Mouse (Mus musculus): ENCODE measurements around the gene Kansl1. TPM values are rescaled to one million over a fixed set of nuclear protein-coding genes. Genes with fewer than 3 reads are reported as not detected.

Gene Kansl1
- polyA plus RNA-seq, 1 experiment, result 94.2 TPM

DNA sequence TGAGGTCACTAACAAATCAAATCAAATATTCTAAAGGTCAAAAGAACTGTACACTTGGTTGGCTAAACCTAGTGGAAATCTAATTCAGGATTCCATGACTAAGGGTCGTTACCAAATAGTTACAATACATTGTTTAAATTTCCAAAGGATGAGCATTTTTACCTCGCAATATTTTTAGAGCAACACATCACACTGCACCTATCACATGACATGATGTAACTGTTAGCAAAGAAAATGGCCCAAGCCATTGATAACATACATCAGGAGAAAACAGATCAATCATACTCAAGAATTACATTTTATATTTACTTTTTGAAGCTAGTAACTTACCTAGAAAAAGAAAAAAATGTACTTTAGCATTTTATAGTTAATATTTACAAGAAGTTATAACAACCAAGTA lies 29.0 kb downstream of the Kansl1 start:
- Histone ChIP-seq H3K36me3 (ENCODE audit: control insufficient read depth, insufficient read depth, low read length) (no peaks in the 10 kb centered on the region), H3K4me3 (ENCODE audit: control insufficient read depth, low read depth, low read length) (no peak overlapping the region), H3K27ac (ENCODE audit: control insufficient read depth, insufficient read depth, low read depth, low read length) (no peak overlapping the region), H3K4me1 (ENCODE audit: control insufficient read depth, insufficient read depth, low read length) (peaks cover 3% of the 10 kb centered on the region; the same call in 1 of the 2 replicates), H3K27me3 (ENCODE audit: control insufficient read depth, insufficient read depth, low read length) (no peaks in the 10 kb centered on the region)
- TF ChIP-seq POLR2A (IDR thresholded peaks at IDR 0.05; ENCODE audit: control insufficient read depth, low read depth, low read length) (no peak), CTCF (IDR thresholded peaks at IDR 0.05; ENCODE audit: control insufficient read depth, insufficient read depth, insufficient replicate concordance, low read depth, low read length) (no peak)

DNA sequence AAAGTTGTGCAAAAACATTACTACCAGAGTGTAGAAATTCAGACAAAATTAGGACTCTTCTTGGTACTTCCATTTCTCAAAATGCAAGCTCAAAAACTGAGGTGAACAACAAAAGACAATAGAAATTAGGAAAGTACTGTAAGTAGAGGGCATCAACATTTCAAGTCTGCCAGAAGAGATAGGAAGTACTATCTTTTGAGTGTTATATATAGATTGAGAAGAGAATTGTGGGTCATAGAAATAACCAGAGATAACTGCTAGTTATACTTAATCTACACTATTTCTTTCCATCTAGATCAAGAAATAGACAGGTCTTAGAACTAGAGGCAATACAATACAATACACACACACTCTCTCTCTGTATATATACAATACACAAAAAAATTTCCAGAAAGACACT lies 30.2 kb downstream of the Kansl1 start:
- no peaks in the 10 kb centered on the region for H3K36me3 ChIP-seq (ENCODE audit: control insufficient read depth, insufficient read depth, low read length)
- no peak for TF ChIP-seq CTCF (IDR thresholded peaks at IDR 0.05; ENCODE audit: control insufficient read depth, insufficient read depth, insufficient replicate concordance, low read depth, low read length)
- TF ChIP-seq POLR2A (IDR thresholded peaks at IDR 0.05; ENCODE audit: control insufficient read depth, low read depth, low read length), result no peak
- peaks cover 3% of the 10 kb centered on the region; the same call in 1 of the 2 replicates for H3K4me1 ChIP-seq (ENCODE audit: control insufficient read depth, insufficient read depth, low read length)
- H3K4me3 ChIP-seq (ENCODE audit: control insufficient read depth, low read depth, low read length), result no peak overlapping the region
- no peak overlapping the region for H3K27ac ChIP-seq (ENCODE audit: control insufficient read depth, insufficient read depth, low read depth, low read length)
- H3K27me3 ChIP-seq (ENCODE audit: control insufficient read depth, insufficient read depth, low read length), result no peaks in the 10 kb centered on the region

DNA sequence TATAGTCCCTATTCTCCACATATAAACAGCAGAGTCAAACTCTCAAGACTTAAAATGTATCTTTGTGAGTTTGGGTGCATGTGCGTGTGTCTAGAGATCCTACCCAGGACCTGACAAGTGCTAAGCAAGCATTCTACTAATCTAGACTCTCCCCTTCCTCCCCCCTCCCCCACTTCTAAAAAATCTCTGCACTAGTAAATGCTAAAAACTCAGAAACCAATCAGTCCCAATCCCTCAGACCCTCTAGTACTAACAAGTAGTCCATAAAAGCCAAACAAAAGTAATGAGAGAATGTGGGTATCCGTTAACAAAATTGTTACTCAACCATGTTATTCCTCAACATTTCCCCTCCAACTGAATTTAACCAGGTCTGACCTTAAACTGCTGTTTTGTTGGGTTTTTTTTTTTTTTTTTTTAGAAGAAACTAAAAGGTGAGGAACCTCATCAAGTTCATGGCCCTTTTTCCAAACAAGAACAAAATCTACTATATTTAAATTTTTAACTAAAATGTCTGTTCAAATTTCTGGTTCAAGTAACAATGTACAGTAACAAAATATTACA lies 32.2 kb downstream of the Kansl1 start:
- Histone ChIP-seq H3K4me3 (ENCODE audit: control insufficient read depth, low read depth, low read length) (no peak overlapping the region), H3K27ac (ENCODE audit: control insufficient read depth, insufficient read depth, low read depth, low read length) (no peak overlapping the region), H3K36me3 (ENCODE audit: control insufficient read depth, insufficient read depth, low read length) (no peaks in the 10 kb centered on the region), H3K4me1 (ENCODE audit: control insufficient read depth, insufficient read depth, low read length) (peaks cover 2% of the 10 kb centered on the region; the same call in 1 of the 2 replicates), H3K27me3 (ENCODE audit: control insufficient read depth, insufficient read depth, low read length) (no peaks in the 10 kb centered on the region)
- TF ChIP-seq POLR2A (IDR thresholded peaks at IDR 0.05; ENCODE audit: control insufficient read depth, low read depth, low read length) (no peak), CTCF (IDR thresholded peaks at IDR 0.05; ENCODE audit: control insufficient read depth, insufficient read depth, insufficient replicate concordance, low read depth, low read length) (no peak)

DNA sequence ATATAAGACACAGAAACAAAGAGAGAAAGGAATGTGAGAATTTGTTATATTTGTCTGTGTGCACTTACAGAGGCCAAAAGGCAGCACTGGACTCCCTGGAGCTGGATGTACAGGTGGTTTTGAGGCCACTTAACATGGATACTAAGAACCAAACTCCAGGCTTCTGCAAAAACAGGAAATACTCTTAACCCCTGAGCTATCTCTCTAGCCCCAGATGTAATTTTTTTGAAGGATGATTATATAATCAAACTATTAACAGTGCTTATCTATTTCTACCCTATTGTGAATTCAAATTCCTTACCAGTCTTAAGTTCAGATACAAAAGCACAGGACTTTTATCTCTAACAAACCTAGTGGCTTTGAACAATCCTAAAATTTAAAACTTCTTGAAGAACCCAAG lies 32.9 kb downstream of the Kansl1 start:
- Histone ChIP-seq H3K27ac (ENCODE audit: control insufficient read depth, insufficient read depth, low read depth, low read length) (no peak overlapping the region), H3K27me3 (ENCODE audit: control insufficient read depth, insufficient read depth, low read length) (no peaks in the 10 kb centered on the region), H3K36me3 (ENCODE audit: control insufficient read depth, insufficient read depth, low read length) (no peaks in the 10 kb centered on the region), H3K4me3 (ENCODE audit: control insufficient read depth, low read depth, low read length) (no peak overlapping the region), H3K4me1 (ENCODE audit: control insufficient read depth, insufficient read depth, low read length) (no peaks in the 10 kb centered on the region)
- TF ChIP-seq POLR2A (IDR thresholded peaks at IDR 0.05; ENCODE audit: control insufficient read depth, low read depth, low read length) (no peak), CTCF (IDR thresholded peaks at IDR 0.05; ENCODE audit: control insufficient read depth, insufficient read depth, insufficient replicate concordance, low read depth, low read length) (no peak)

DNA sequence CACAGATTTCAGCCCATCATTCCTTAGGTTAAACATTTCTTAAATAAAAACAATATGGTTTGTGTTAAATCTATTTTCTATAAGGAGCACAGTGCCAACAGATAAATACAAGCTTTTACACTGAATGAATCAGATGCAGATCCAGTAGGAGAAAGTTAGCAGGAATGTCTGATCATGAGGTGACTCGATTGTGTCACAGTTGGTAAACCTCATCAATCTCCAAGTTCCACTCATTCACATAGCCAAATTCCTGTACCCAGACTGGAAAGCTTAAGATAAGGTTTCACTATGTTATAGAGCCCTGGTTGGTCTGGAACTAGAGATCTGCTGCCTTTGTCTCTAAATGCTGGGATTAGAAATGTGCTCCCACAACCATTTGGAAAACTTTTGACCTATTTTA lies 33.5 kb downstream of the Kansl1 start:
- Histone ChIP-seq H3K4me1 (ENCODE audit: control insufficient read depth, insufficient read depth, low read length) (no peaks in the 10 kb centered on the region), H3K36me3 (ENCODE audit: control insufficient read depth, insufficient read depth, low read length) (no peaks in the 10 kb centered on the region), H3K27me3 (ENCODE audit: control insufficient read depth, insufficient read depth, low read length) (no peaks in the 10 kb centered on the region), H3K4me3 (ENCODE audit: control insufficient read depth, low read depth, low read length) (no peak overlapping the region), H3K27ac (ENCODE audit: control insufficient read depth, insufficient read depth, low read depth, low read length) (no peak overlapping the region)
- TF ChIP-seq POLR2A (IDR thresholded peaks at IDR 0.05; ENCODE audit: control insufficient read depth, low read depth, low read length), result no peak
- no peak for TF ChIP-seq CTCF (IDR thresholded peaks at IDR 0.05; ENCODE audit: control insufficient read depth, insufficient read depth, insufficient replicate concordance, low read depth, low read length)

DNA sequence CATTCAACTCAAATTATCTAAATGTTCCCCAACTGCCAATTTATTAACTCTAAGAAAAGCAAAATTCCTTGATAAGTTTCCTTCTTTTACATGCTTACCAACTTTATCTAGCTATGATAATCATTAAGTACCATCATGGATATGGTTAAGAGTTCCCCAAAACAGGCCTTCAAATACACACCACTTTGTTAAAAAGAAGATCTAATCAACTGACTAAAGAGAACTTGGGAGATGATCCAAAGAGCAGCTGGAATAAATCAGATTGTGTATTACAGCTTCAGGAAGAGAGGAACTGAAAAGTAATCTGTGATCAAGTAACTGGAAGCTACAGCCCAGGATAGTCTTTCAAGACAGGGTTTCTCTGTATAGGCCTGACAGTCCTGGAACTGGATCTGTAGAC lies 36.4 kb downstream of the Kansl1 start:
- no peak overlapping the region for H3K27ac ChIP-seq (ENCODE audit: control insufficient read depth, insufficient read depth, low read depth, low read length)
- H3K4me1 ChIP-seq (ENCODE audit: control insufficient read depth, insufficient read depth, low read length), result no peaks in the 10 kb centered on the region
- H3K36me3 ChIP-seq (ENCODE audit: control insufficient read depth, insufficient read depth, low read length), result no peaks in the 10 kb centered on the region
- TF ChIP-seq CTCF (IDR thresholded peaks at IDR 0.05; ENCODE audit: control insufficient read depth, insufficient read depth, insufficient replicate concordance, low read depth, low read length) (no peak), POLR2A (IDR thresholded peaks at IDR 0.05; ENCODE audit: control insufficient read depth, low read depth, low read length) (no peak)
- H3K4me3 ChIP-seq (ENCODE audit: control insufficient read depth, low read depth, low read length), result no peak overlapping the region
- no peaks in the 10 kb centered on the region for H3K27me3 ChIP-seq (ENCODE audit: control insufficient read depth, insufficient read depth, low read length)

DNA sequence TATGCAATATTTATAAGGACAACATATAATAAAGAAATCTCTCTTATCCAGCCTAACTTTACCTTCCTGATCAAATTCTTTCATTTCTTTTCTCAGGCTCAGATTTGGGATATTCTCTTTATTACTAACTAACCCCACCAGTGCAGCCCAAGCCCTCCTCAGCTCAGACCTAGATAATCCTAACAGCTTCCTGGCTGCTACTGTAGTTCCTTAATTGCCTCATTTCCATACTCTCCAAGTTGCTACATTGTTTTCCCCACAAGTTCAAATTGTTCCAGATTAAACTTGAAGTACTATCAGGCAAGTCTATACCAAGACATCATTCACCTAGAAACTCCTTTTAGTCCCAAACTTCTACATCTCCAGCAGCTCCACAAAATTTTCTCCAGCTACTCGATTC lies 36.9 kb downstream of the Kansl1 start:
- no peaks in the 10 kb centered on the region for H3K36me3 ChIP-seq (ENCODE audit: control insufficient read depth, insufficient read depth, low read length)
- H3K4me1 ChIP-seq (ENCODE audit: control insufficient read depth, insufficient read depth, low read length), result no peaks in the 10 kb centered on the region
- no peak overlapping the region for H3K4me3 ChIP-seq (ENCODE audit: control insufficient read depth, low read depth, low read length)
- H3K27ac ChIP-seq (ENCODE audit: control insufficient read depth, insufficient read depth, low read depth, low read length), result no peak overlapping the region
- no peaks in the 10 kb centered on the region for H3K27me3 ChIP-seq (ENCODE audit: control insufficient read depth, insufficient read depth, low read length)
- no peak for TF ChIP-seq CTCF (IDR thresholded peaks at IDR 0.05; ENCODE audit: control insufficient read depth, insufficient read depth, insufficient replicate concordance, low read depth, low read length)
- TF ChIP-seq POLR2A (IDR thresholded peaks at IDR 0.05; ENCODE audit: control insufficient read depth, low read depth, low read length), result no peak
